Mouse (Mus musculus) cerebellum, adult 2 months (tissue): ENCODE data around the gene Nudt2.

ENCODE experiments used
- CTCF ChIP-seq: fragments of 200-500 bp; IDR thresholded peaks from 2 replicates; pipeline ENCODE4 v1.5.1; 2011; ENCODE audit warnings: low read depth, mild to moderate bottlenecking, control low read depth, low read length, moderate library complexity, borderline replicate concordance; ENCODE audit not compliant: insufficient read depth
- POLR2A ChIP-seq: fragments of 200-500 bp; IDR thresholded peaks from 2 replicates; pipeline ENCODE4 v1.6.1; 2011; ENCODE audit warnings: low read length, control low read depth, borderline replicate concordance; ENCODE audit not compliant: insufficient read depth

DNA sequence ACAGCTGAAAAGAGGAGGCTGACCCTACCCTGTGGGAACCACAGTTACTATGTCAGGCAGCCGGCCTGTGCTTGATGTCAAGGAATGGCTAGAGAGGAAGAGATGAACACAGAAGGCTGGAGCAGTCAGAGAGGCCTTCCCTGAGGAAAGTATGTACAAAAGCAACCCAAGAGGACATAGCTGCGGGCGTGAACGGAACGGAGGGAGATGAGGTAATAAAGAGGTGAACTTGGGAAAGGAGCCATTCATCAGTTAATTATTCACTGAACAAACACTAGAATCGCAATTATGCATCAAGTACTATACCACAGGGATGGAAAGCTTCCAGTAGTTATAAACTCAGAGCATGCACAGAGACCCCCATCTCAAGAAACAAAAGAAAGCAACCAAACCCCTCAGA, 57.2 kb downstream of the Nudt2 start:
- no peak for TF ChIP-seq CTCF
- TF ChIP-seq POLR2A: no peak
